25 mouse cellular contexts compared by ENCODE assay signal in the genomic region with DNA sequence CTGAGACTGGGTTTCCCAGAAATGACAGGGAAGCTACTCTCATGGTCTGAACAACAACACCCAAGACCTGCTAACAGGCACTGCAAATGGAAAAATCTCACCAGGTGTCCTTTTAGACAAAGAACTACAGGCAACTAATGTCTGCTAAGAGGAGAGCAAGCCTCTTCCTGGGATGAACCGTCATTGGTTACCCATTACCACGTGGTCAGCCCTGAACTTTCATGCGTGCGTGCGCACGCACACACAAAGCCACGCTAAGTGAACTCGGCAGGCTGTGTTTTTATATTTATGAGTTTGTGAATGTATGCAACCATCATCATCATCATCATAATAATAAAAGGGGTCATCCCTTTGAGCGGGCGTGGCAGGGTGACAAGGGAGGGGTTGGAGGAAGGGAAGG.
DNase-seq lines count a peak whose midpoint lies in the region; ATAC-seq and TF ChIP-seq lines count a peak whose summit lies in the region.
"Had no signal": no experiment of that assay in that cellular context is flagged by ENCODE, and none has a peak within 500 bp of the region (broad histone marks: within the 10 kb centered on the region; RNA-seq: fewer than 3 reads in every experiment).

No protein-coding gene starts in this region.

- no peaks in the 10 kb centered on the region for H3K27me3 ChIP-seq in cerebellum, adult 2 months (ENCODE audit: control insufficient read depth, insufficient read depth, low read length)
- no peaks in the 10 kb centered on the region for H3K27me3 ChIP-seq in midbrain, embryonic 13.5 days
- H3K27me3 ChIP-seq: CH12.LX, Patski had no signal

- H3K9me3 ChIP-seq in midbrain, embryonic 13.5 days: no peaks in the 10 kb centered on the region

- no peak for ATAC-seq in midbrain, embryonic 13.5 days
- ATAC-seq: activated CD4-positive, CD25-positive, alpha-beta regulatory T cell, adult 4 months; CD4-positive, CD25-positive, alpha-beta regulatory T cell, adult 4 months; Patski had no signal

- WGBS in cerebellum, adult 2 months: 91% methylated on average over 10 of the region's 10 CpGs
- 95% methylated on average over 10 of the region's 10 CpGs for WGBS in midbrain, embryonic 13.5 days

- H3K27ac ChIP-seq in cerebellum, adult 2 months (ENCODE audit: insufficient read depth, low read length): no peak overlapping the region
- H3K27ac ChIP-seq in midbrain, embryonic 13.5 days: no peak overlapping the region

- H3K36me3 ChIP-seq in midbrain, embryonic 13.5 days: no peaks in the 10 kb centered on the region
- H3K36me3 ChIP-seq: G1E had no signal

- DNase-seq in heart, adult 11 months: peak; percentile 50
- no peak for DNase-seq in heart, adult 8-10 months (ENCODE audit: low spot score)
- DNase-seq in ES-CJ7 (ENCODE audit: low read depth, low spot score) (peak; percentile 72), R1 (ENCODE audit: low read depth, low spot score) (peak; percentile 75), ZHBTc4 (ENCODE audit: low read depth, low spot score) (peak; percentile 84)
- no peak for DNase-seq in cerebellum, adult 2 months
- no peak for DNase-seq in cerebellum, postnatal 10 days
- DNase-seq: adrenal gland, adult 2 months; adrenal gland, adult 8-10 months; adrenal gland, postnatal 10 days; adrenal gland, postnatal 14 days; adrenal gland, postnatal 25 days; adrenal gland, postnatal 36 days; B cell, adult 2 months; cerebellum, adult 11 months; cerebellum, adult 11-12 months; cerebellum, adult 18-20 months; cerebellum, adult 8-10 months; cerebellum, adult 9-10 months had no signal

- H3K4me3 ChIP-seq in cerebellum, adult 2 months (replicated peaks; ENCODE audit: insufficient read depth, low read depth, low read length): no peak overlapping the region
- no peak overlapping the region for H3K4me3 ChIP-seq in midbrain, embryonic 13.5 days (replicated peaks)

- no peaks in the 10 kb centered on the region for H3K4me1 ChIP-seq in cerebellum, adult 2 months (ENCODE audit: control insufficient read depth, insufficient read depth, low read length)
- H3K4me1 ChIP-seq in midbrain, embryonic 13.5 days (replicated peaks): no peaks in the 10 kb centered on the region

- no peak overlapping the region for H3K4me2 ChIP-seq in midbrain, embryonic 13.5 days (replicated peaks)

- no peak for TF ChIP-seq POLR2A in cerebellum, adult 2 months (IDR thresholded peaks at IDR 0.05; ENCODE audit: borderline replicate concordance, insufficient read depth, low read length)

- no peak overlapping the region for H3K9ac ChIP-seq in midbrain, embryonic 13.5 days (replicated peaks)

- no peak for TF ChIP-seq CTCF in cerebellum, adult 2 months (IDR thresholded peaks at IDR 0.05; ENCODE audit: borderline replicate concordance, insufficient read depth, low read depth, low read length)

Comparison
In these comparisons a context has a peak if more than half of its experiments do, and no peak if none do; other contexts are left out.
1. DNase-seq: peak in heart, adult 11 months (single experiment), ES-CJ7 (single experiment), R1 (single experiment) and ZHBTc4 (single experiment); none in heart, adult 8-10 months (single experiment), cerebellum, adult 2 months (0 of 2) and cerebellum, postnatal 10 days (0 of 2).